Mouse (Mus musculus): Measurements from ENCODE around the gene Ccnjl.

Gene Ccnjl

GRCm38 (mm10) chr11:43568263-43568662, 39.7 kb downstream of the Ccnjl start:
- DNase-seq (ENCODE audit: low spot score in 2 of 2): no peak

DNA sequence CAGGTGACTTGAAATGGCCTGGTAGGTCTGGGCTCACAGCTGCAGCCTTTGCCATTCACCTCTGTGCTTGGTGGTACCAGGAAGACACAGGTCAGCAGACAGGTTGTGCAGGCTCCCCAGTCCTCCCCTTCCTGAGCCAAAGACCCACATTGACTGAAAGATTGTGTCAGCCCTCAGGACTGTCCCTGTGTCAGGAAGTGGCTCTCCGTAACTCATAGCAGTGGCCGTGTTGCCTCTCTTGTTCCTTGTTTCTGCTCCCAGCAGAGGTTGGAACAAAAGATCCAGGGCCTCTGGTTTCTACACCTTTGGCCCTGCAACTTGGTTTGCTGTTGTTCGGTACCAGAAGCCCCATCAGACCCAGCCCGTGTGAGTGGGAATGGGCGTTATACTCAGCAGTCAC, 40.6 kb downstream of the Ccnjl start:
- DNase-seq (ENCODE audit: low spot score in 2 of 2): no peak

DNA sequence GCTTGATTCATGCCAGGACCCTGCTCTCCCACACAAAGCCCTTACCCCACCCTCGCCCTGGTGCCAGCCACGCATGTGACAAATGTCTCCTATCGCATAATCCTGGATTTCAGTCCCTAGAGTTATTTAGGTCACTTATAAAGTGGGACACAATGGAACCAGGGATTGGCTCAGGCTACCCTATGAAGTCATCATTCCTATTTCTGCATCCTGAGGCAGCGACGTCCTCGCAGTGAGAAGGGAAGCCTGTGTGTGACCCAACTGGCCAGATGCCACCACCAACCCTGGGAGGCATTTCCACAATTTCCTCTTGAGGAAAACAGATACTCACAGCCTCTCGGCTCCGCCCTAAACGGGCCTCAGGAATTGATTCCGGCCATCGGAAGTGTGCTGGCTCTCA, 41.0 kb downstream of the Ccnjl start:
- peak in 1 of 2 experiments; percentile 50 for DNase-seq (ENCODE audit: low spot score in 2 of 2)

- DNase-seq (ENCODE audit: low spot score in 2 of 2): no peak
Observed at GRCm38 (mm10) chr11:43575061-43575375, 46.4 kb downstream of the Ccnjl start.

DNA sequence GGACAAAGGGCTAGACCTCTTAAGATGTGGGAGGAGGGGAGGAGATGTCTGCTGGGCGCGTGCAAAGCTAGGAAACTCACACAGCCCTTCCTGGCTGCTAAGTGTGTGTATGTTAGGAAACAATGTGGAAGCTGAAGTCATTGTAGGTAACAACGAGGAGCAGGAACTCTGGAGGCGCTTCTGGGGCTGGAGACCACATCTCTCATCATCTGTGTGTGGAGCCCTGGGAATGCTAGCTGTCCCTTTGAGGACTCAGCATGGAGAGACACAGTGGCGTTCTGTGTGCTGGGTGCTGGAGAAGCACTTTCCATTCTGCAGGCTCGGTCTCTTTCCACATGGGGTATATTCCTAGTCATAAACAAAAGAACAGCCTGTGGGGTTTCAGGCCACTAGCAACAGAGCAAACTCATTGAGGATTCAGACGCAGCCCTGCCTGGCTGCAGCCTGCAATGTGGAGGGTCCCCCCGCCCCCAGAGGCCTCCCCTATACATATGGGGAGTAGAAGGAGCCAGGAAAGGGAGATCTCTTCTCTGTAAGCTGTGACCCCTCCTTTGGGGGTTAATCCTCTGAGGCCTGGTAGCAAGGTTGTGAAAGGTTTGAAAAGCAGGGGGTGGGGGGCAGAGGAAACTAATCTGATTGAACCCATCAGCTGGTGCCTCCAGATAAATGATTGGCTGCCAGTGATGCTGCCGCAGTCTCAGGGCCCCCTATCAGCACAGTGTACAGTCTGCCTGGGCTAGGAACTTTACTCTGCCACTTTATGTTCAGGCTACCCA, 47.0 kb downstream of the Ccnjl start:
- DNase-seq (ENCODE audit: low spot score in 2 of 2): no peak

DNA sequence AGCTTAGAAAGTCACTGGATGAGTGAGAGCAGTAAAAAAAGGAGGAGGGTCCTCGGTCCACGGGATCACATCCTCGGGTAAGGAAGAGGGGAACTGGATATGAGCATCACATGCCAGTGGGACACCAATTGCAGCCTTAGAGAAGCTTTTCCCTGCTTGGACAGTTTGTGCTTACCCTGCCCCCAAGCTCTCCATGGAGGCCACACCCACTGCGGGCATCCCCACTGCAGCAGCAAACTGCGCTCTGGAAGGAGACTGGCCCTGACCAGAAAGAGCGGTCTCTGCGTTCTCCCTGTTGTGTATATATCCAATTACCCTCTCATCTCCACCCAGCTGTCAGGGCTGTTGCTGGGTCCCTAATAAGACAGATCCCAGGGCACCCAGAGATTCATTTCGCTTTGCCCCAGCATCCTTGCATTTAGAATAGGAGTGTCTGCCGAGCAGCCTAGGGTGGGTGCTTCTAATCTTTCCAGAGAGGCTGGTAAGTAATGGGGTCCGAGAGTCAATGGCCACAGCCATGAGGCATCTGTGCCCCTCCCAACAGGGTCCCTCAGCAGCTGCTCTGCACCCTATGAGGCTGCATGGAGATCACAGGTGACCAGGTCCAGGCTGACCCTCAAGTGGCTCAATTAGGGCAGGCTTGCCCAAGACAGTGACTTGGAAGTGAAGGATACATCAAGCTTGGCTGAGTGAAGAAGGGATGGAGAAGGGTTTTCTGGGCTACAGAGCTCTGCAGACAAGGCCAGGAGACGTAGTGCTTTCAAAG, 49.3 kb downstream of the Ccnjl start:
- no peak for DNase-seq (ENCODE audit: low spot score in 2 of 2)

DNA sequence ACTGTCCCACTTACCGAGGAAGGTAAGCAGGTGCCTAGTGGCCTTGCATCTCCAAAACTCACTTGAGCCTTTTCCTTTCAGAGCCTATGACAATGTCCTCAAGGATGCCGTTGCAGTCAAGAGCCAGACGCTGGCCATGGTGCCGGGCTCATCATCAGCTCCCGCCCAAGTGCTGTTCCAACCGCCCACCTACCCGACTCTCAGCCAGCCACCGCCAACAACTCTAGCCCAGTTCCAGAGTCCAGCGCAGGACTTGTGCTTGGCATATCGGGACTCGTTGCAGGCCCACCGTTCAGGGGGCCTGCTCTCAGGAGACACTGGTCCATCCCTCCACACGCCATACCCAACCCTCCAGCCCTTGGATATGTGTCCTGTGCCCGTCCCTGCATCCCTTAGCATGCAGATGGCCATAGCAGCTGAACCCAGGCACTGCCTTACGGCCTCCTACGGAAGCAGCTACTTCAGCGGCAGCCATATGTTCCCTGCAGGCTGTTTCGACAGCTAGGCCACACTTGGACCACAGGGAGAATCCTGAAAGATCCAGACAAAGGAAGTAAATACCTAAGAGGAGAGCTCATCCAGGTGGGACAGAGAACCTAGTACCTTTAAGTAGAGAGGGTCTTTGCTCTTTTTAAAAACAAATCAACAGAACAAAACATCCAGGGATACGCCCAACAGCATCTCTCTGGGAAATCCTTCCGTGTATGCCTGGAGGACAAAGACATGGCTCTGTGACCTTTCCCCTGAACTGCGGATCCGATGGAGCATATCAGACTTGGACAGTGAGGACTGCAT, 56.8 kb downstream of the Ccnjl start:
- no peak for DNase-seq (ENCODE audit: low spot score in 2 of 2)

- peak; percentile 43 to 52 for DNase-seq (ENCODE audit: low spot score in 2 of 2)
Observed at GRCm38 (mm10) chr11:43586324-43587090, 57.9 kb downstream of the Ccnjl start, which contains the start of gene 4933415A04Rik. Gene 4933415A04Rik, plus strand, starts transcription at chr11:43587040.

DNA sequence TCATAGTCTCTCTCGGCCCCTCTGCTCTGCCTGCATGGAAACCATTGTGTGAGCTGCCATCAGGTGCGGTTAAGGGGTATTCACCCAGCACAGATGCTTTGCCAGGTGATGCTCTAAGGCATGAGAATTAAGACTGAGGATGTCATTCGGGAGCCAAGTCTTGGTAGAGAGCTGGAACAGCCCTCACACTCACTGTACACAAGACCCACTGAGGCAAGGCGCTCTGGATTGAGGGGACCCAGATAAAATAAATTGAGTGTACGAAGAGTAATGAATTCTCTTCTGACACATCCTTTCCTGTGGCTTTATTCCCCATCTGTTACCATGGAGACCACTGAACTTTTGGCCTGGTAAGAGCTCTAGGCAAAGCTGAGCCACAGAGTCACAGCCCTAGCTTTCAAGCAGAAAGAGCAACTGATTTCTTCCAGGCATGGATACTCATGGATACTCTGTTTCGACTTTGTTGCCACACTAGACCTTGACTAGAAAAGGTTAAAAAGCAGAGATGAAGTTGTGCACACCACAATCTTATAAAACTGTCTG, 61.0 kb downstream of the Ccnjl start:
- no peak for DNase-seq (ENCODE audit: low spot score in 2 of 2)

- no peak for DNase-seq (ENCODE audit: low spot score in 2 of 2)
Observed at GRCm38 (mm10) chr11:43601440-43601839, 72.9 kb downstream of the Ccnjl start, which contains the start of gene Fabp6. Gene Fabp6, minus strand, starts transcription at chr11:43601540.

DNA sequence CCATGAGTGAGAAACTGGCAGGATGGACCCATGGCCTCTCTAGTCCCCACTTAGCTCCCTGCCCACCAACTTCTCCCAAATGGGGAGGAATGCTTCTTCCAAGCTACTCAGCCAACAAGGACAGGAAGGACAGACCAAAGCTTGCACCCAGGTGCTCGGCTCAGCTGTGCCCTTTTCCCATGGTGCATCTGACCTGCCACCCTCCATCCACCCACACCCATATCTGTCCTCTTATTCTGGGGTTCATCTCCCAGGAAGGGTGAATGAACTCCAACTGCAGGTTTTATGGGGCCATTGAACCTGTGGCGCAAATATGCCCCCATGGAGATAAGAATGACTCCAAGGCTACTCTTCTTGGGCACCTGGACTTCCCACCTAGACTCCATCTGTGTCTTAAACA, 75.6 kb downstream of the Ccnjl start:
- DNase-seq (ENCODE audit: low spot score in 2 of 2): no peak

GRCm38 (mm10) chr11:43604891-43605290, 76.3 kb downstream of the Ccnjl start:
- no peak for DNase-seq (ENCODE audit: low spot score in 2 of 2)

DNA sequence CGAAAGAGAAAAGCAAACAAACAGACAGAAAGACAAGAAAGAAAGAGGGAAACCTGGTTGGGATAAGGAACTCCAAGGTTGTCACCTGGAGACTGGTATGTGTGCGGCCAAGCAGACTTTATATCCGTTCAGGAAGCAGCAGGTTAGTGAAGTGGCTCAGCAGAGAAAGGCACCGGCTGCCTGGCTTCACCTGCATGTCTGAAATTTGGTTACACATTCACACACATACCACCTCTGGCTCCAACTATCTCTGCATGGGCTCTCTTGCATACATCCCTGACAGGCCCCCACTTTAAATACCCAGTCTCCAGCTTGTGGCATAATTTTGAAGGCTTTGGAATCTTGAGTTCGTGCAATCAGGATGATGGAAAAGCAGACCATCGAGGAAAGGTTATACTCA, 77.3 kb downstream of the Ccnjl start:
- no peak for DNase-seq (ENCODE audit: low spot score in 2 of 2)

- no peak for DNase-seq (ENCODE audit: low spot score in 2 of 2)
Observed at GRCm38 (mm10) chr11:43608440-43608839, 79.9 kb downstream of the Ccnjl start.

DNA sequence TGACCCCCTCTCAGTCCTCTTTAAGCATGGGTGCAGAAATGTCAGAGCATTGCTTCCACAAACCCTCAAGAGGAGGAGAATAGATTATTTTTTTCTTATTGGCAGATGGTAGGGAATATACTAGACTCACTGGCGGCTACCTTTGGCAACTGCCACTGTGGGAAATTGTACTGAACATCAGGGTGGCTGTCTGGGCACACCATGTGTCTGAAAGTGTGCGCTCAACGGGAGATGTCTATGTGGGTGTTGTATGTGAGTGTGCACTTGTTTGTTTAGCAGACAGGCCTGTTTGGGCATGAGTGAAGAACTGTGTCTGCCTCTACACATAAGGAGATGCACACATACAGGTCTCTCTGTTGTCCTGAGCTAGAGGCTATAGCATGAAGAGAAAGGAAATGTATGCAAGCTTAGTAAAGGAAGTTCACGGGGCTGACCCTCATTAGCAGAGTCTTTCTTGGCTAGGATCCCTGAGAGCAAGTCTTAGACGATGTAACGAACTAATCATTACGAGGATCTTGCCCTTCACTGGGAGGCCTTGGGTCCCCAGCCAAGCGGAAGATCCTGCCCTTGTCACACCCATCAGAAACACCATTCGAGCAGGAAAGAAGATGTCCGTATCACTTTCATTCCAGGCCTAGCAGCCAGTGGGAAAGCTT, 81.5 kb downstream of the Ccnjl start:
- DNase-seq (ENCODE audit: low spot score in 2 of 2): no peak

DNA sequence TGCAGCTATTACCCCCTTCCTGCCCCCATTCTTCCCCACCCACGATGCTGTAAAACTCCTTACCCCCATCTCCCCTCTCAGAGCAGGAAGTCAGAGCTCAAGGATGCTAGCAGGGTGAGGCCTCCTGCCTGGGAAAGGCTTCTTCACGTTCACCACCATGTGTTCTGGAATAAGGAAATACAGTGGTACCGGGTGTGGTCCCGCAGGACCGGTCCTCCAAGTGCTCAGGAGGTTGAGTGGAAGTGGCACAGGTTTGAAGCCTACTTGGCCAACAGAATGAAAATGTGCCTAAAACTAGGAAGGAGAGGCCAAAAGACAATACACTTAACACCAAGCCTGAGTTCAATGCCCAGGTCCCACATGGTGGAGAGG, 82.1 kb downstream of the Ccnjl start:
- peak in 1 of 2 experiments; percentile 26 for DNase-seq (ENCODE audit: low spot score in 2 of 2)

- peak; percentile 60 to 62 for DNase-seq (ENCODE audit: low spot score in 2 of 2)
Observed at GRCm38 (mm10) chr11:43612834-43613488, 84.4 kb downstream of the Ccnjl start.

DNA sequence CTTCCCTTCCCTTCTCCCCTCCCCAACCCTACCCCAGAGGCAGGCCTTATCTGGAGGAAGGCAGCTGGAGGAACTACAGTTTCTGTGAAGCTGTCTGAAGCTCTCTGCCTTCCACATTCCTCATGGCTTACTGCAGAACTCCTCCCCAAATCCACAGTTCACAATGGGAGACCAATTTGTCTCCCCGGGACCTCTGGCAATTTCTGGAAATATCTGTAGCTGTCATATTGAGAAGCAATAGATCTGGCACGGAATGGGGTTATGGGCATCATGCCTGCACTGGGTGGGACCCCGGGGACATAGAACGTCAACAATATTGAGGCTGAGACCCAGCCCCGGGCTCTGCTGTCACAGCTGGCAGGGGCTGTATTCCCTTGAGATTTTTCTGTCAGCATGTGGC, 89.3 kb downstream of the Ccnjl start:
- DNase-seq (ENCODE audit: low spot score in 2 of 2): no peak

- DNase-seq (ENCODE audit: low spot score in 2 of 2): no peak
Observed at GRCm38 (mm10) chr11:43618403-43618802, 89.8 kb downstream of the Ccnjl start.

DNA sequence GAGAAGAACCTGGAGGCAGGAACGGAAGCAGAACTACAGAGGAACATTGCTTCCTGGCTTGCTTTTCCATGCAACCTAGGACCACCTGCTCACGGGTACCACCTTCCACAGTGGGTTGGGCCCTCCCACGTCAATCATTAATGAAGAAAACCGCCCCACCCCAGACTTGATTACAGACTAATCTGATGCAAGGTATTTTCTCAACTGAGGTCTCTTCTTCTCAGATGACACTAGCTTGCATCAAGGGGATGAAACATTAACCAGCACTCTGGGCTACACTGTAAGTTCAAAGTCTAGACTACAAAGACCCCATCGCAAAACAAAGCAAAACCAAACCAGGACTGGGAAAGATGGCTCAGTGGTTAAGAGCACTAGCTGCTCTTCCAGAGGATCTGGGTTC, 93.2 kb downstream of the Ccnjl start:
- DNase-seq (ENCODE audit: low spot score in 2 of 2): no peak

Measured in urinary bladder, postnatal 36 days (tissue).